Mouse (Mus musculus): ENCODE data around the gene P2ry2. TPM values are rescaled to one million over a fixed set of nuclear protein-coding genes. Genes with fewer than 3 reads are reported as not detected.

P2ry2 gene
- total RNA-seq, 2 experiments from 2014 or later: 0.57 to 0.91 TPM

GRCm38 (mm10) chr7:101028991-101029390 lies 16.3 kb upstream of the P2ry2 start:
- DNase-seq (ENCODE audit: low spot score in 2 of 2): no peak
- intact Hi-C loops (cut with DNase I): no loop called here

- DNase-seq (ENCODE audit: low spot score in 2 of 2): no peak
- intact Hi-C loops (cut with DNase I): no loop called here
These were observed 15.7 kb upstream of the P2ry2 start for GRCm38 (mm10) chr7:101028444-101028757.

GRCm38 (mm10) chr7:101027623-101028443 lies 15.2 kb upstream of the P2ry2 start:
- no peak for DNase-seq (ENCODE audit: low spot score in 2 of 2)
- intact Hi-C loops (cut with DNase I): no loop called here

GRCm38 (mm10) chr7:101026836-101027235 lies 14.2 kb upstream of the P2ry2 start:
- DNase-seq (ENCODE audit: low spot score in 2 of 2): no peak
- intact Hi-C loops (cut with DNase I): no loop called here

- DNase-seq (ENCODE audit: low spot score in 2 of 2): peak; percentile 34 to 43
- intact Hi-C loops (cut with DNase I): no loop called here
These were observed 4.8 kb upstream of the P2ry2 start for GRCm38 (mm10) chr7:101017492-101017891.

- intact Hi-C loops (cut with DNase I): no loop called here
These were observed 4.4 kb upstream of the P2ry2 start for GRCm38 (mm10) chr7:101017021-101017461.

GRCm38 (mm10) chr7:101014985-101015384 lies 2.3 kb upstream of the P2ry2 start:
- no peak for DNase-seq (ENCODE audit: low spot score in 2 of 2)
- intact Hi-C loops (cut with DNase I): no loop called here

More at GRCm38 (mm10) chr7:101017021-101017461, 4.4 kb upstream of the P2ry2 start:
- DNase-seq (ENCODE audit: low spot score in 2 of 2): no peak

- no peak for DNase-seq (ENCODE audit: low spot score in 2 of 2)
- intact Hi-C loops (cut with DNase I): no loop called here
These were observed 1.4 kb upstream of the P2ry2 start for GRCm38 (mm10) chr7:101014041-101014440.

GRCm38 (mm10) chr7:101011681-101012367 lies 842 bp downstream of the P2ry2 start:
- peak; percentile 25 to 33 for DNase-seq (ENCODE audit: low spot score in 2 of 2)
- intact Hi-C loops (cut with DNase I): no loop called here

- DNase-seq (ENCODE audit: low spot score in 2 of 2): no peak
- intact Hi-C loops (cut with DNase I): no loop called here
These were observed 1.9 kb downstream of the P2ry2 start for GRCm38 (mm10) chr7:101010741-101011140.

GRCm38 (mm10) chr7:101006201-101006600 lies 6.5 kb downstream of the P2ry2 start:
- intact Hi-C loops (cut with DNase I): no loop called here
- no peak for DNase-seq (ENCODE audit: low spot score in 2 of 2)

GRCm38 (mm10) chr7:101005119-101005518 lies 7.5 kb downstream of the P2ry2 start:
- no peak for DNase-seq (ENCODE audit: low spot score in 2 of 2)
- intact Hi-C loops (cut with DNase I): no loop called here

GRCm38 (mm10) chr7:101003442-101004326 lies 9.0 kb downstream of the P2ry2 start:
- intact Hi-C loops (cut with DNase I): no loop called here
- DNase-seq (ENCODE audit: low spot score in 2 of 2): no peak

- intact Hi-C loops (cut with DNase I): no loop called here
These were observed 10.4 kb downstream of the P2ry2 start for GRCm38 (mm10) chr7:101002274-101002673.

GRCm38 (mm10) chr7:100999623-101000022 lies 13.0 kb downstream of the P2ry2 start:
- intact Hi-C loops (cut with DNase I): no loop called here
- no peak for DNase-seq (ENCODE audit: low spot score in 2 of 2)

More at GRCm38 (mm10) chr7:101002274-101002673, 10.4 kb downstream of the P2ry2 start:
- DNase-seq (ENCODE audit: low spot score in 2 of 2): no peak

GRCm38 (mm10) chr7:100998578-100998960 lies 14.1 kb downstream of the P2ry2 start:
- DNase-seq (ENCODE audit: low spot score in 2 of 2): no peak
- intact Hi-C loops (cut with DNase I): no loop called here

GRCm38 (mm10) chr7:100997951-100998577 lies 14.6 kb downstream of the P2ry2 start:
- no peak for DNase-seq (ENCODE audit: low spot score in 2 of 2)
- intact Hi-C loops (cut with DNase I): no loop called here

GRCm38 (mm10) chr7:100997215-100997614 lies 15.5 kb downstream of the P2ry2 start:
- intact Hi-C loops (cut with DNase I): no loop called here
- DNase-seq (ENCODE audit: low spot score in 2 of 2): no peak

GRCm38 (mm10) chr7:100995951-100996350 lies 16.7 kb downstream of the P2ry2 start:
- DNase-seq (ENCODE audit: low spot score in 2 of 2): no peak
- intact Hi-C loops (cut with DNase I): loop anchor here (1.0 kb wide), 1 partner anchor 48 kb away; no protein-coding TSS in a partner anchor

All from left cerebral cortex, postnatal 36 days (tissue).